Mouse (Mus musculus) spleen, adult 12 weeks (tissue): ENCODE measurements around the gene Oasl1.
"Not testable (repeated sequence)": the region's sequence is repeated elsewhere in the genome, so short reads cannot be mapped to it uniquely, and the experiment has no call there.

Experiments
- DNase-seq: peaks from one replicate; pipeline ENCODE4 v3.0.0; 2022; ENCODE audit warnings: low spot score

Oasl1 gene

GRCm38 (mm10) chr5:114926153-114926684, 3.2 kb downstream of the Oasl1 start:
- no peak for DNase-seq

- DNase-seq = no peak
These were observed 3.7 kb downstream of the Oasl1 start for GRCm38 (mm10) chr5:114926753-114927152.

DNA sequence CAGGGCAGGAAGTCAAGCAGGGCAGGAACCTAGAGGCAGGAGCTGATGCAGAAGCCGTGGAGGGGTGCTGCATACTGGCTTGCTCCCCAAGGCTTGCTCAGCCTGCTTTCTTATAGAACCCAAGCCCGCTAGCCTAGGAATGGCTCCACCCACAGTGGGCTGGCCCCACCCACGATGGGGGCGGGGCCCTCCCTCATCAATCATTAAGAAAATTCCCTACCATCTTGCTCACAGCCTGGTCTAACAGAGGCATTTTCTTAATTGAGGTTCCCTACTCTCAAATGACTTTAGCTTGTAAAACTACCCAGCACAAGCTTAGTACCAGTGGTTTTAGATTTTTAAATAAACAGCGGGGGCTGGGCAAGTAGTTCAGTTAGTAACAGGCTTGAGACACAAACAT, 8.6 kb downstream of the Oasl1 start:
- no peak for DNase-seq

DNA sequence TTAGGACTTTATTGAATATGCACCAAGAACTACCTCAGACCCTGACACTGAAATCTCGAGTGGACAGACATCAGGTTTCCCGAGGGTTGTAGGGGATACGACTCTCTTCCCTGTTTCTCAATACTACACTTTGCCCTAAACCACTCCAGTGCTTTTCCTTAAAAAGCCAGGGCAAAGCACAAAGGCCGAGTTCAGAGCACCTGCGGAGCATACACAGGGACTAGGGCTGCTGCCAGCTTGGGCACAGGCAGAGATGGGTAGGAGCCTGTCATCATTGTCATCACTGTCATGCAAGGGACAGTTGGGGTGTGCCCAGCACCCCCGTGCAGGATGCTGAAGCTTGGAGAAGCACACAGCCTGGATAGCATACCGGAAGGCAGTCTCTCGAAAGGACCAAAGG, 10.2 kb downstream of the Oasl1 start:
- DNase-seq = no peak

DNA sequence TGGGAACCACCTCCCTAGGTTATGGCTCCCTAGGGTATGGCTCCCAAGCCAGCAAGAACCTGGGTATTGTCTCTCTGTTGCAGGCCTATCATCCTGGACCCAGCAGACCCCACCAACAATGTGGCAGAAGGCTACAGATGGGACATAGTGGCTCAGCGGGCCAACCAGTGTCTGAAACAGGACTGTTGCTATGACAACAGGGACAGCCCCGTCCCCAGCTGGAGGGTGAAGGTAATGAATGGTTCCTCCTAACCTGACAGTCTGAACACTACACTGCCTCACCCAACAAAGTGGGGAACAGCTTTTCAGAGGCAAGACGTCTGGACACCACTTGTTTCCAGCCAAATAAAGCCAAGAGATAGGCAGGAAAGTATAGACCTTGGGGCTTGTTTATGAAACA, 12.8 kb downstream of the Oasl1 start:
- DNase-seq = no peak

DNA sequence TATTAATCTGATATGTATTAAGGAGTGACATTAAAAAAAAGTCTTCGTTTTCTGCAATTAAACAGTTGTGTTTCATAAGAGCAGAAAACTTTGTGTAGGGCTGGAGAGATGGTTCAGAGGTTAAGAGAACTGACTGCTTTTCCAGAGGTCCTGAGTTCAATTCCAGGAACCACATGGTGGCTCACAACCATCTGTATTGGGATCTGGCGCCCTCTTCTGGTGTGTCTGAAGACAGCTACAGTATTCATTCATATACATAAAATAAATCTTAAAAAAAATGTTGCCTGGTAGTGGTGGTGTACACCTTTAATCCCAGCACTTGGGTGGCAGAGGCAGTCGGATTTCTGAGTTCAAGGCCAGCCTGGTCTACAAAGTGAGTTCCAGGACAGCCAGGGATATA, 18.1 kb downstream of the Oasl1 start:
- not testable (repeated sequence) for DNase-seq

DNA sequence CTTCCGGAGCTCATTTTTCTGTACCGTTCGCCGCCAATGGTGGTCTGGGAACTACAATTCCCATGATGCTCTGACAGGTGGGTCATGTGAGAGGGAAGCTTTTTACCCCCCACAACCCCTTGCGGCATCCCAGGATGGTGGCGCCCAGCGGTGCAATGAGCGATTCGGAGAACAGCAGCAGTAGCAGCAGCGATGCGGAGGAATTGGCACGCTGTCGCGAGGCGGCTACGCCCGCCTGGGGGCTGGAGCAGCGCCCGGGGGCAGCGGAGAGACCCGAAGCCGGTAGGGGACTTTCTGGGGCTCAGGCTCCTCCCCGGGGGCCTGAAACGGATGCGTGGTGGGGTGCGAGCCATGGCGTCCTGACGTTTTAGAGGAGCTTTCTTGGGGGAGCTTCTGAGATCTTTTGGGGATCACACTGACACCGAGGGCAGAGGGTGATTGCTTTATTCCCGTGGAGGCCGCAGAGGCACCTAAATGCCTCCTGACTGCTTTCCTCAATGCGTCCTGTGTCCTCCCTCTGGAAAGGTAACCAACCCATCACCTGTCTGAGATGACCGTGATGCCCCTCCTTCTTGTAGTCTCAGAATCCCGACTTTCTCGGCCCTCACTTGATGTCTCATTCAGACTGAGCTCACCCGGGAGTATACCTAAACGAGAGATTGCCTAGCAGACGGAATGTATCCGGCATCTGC, 19.2 kb downstream of the Oasl1 start, which contains the start of gene 2210016L21Rik:
TSS of gene 2210016L21Rik (plus strand) at position 85 of the 692 bp plus-strand sequence.
- DNase-seq = peak; percentile 76

- DNase-seq = no peak
These were observed 19.7 kb downstream of the Oasl1 start for GRCm38 (mm10) chr5:114942766-114943130.

- DNase-seq = no peak
These were observed 22.0 kb downstream of the Oasl1 start for GRCm38 (mm10) chr5:114945072-114945471.

GRCm38 (mm10) chr5:114948891-114949290, 25.9 kb downstream of the Oasl1 start:
- no peak for DNase-seq

DNA sequence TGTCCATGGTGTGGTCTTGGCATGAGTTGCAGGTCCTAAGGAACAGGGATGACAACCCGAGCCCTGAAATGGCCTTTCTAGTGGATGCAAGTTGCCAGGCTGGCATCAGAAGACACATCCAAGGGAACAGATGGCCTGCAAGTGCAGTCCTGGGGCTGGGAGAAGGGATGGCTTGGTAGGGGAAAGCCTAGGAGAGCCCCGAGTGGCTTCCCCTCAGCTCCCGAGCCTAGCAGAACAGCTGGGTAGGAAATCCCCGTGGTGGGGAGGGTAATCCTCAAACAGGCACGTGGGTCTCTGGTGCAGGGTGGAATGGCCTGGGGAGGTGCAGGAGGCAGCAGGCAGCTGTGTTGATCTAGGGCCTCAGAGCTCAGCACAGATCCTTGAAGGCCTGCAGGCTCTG, 26.3 kb downstream of the Oasl1 start:
- DNase-seq = no peak

- no peak for DNase-seq
These were observed 26.8 kb downstream of the Oasl1 start for GRCm38 (mm10) chr5:114949812-114950211.

GRCm38 (mm10) chr5:114950669-114951068, 27.6 kb downstream of the Oasl1 start:
- DNase-seq = no peak

DNA sequence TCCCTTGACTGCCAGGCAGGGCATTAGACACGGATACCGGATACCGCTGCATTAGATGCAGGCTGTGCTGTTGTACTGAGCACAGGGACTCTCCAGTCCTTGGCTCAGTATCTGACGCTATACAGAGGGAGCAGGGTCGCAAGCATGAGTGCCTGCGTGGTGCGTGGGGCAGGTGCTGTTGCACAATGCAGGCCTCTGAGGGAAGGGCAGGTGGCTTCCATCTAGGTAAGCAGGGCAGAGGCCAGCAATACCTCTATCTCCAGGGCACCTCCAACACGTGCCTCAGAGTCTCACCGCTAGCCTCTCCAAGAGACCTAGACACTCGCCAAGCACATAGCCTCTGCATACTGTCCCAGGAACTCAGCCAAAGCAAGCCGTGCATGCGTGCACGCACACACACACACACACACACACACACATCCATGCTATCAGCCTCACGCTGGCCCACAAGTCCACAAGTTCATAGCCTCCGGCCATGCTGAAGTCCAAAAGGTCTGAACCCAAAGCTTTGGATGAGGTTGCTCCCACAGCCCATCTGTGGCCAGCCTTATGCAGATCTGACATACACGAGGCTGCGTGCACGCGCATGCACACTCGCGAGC, 28.3 kb downstream of the Oasl1 start:
- DNase-seq = no peak

GRCm38 (mm10) chr5:114953326-114953725, 30.3 kb downstream of the Oasl1 start:
- no peak for DNase-seq

GRCm38 (mm10) chr5:114958069-114958468, 35.0 kb downstream of the Oasl1 start:
- DNase-seq = no peak

DNA sequence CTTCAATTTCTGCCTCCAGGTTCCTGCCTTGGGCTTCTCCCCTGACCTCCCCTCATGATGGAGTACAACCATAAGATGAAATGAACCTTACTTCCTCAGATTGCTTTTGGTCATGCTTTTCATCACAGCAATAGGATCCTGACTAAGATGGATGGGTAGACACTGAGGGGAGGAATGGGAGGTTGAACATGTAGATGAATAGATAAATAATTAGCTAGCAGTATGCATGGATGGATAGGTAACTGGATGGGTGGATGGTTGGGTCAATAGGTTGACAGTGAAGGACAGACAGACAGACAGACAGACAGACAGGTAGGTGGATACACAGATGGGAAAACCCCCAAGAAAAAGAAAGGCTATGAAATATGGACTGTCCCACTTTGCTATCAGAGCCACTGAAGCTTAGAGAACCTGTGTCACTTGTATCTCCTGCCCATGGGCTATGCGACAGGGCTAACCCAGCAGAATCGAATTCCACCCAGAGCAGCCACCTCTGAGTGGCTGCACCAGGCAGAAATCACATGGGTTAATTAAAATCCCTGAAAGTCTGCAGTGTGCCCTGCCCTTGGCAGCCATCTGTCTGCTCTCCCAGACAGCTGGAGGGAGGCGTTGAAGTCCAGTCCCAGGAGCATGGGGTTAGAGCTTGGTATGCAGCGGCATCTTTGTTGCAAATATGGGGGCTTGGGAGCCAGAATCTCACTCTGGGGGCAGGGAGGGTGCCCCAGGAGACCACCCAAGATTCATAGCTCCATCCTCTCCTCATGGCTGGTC, 38.7 kb downstream of the Oasl1 start:
- DNase-seq = no peak

DNA sequence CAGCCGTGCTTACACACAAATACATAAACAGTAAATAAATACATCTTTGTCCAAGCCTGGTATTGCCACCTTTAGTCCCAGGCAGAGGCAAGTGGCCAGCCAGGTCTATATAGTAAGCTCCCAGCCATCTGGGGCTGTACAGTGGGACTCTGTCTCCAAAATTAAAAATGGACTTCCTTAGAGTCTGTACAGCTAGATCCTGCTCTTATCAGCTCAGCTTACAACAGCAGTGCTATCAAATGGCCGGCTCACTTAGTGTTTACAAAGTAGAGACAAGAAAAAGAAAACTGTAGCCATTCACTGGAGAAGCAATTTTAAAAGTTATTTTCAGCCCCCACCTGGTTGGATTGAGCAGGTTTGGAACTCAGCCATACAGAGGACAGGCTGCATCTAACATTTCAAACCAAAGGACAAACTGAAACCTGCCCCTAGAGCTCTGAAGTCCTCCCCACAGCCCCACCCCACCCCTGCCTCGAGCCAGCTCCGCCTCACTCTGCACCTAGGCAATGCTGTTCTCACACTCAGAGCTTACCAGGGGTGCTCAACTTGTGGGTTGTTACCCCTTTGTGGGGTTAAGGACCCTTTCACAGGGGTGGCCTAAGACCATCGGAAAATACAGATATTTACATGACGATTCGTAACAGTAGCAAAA, 41.4 kb downstream of the Oasl1 start:
- no peak for DNase-seq

GRCm38 (mm10) chr5:114964967-114965898, 42.2 kb downstream of the Oasl1 start:
- DNase-seq = no peak

- DNase-seq = no peak
These were observed 44.7 kb downstream of the Oasl1 start for GRCm38 (mm10) chr5:114967523-114968268.

GRCm38 (mm10) chr5:114968651-114969050, 45.6 kb downstream of the Oasl1 start:
- no peak for DNase-seq
